Mouse (Mus musculus) lung, embryonic 14.5 days (tissue): ENCODE results near the gene Ankrd39. TPM values are rescaled to one million over a fixed set of nuclear protein-coding genes. Genes with fewer than 3 reads are reported as not detected.

Experiments
- ATAC-seq: fragments of 200-750 bp; cut with Nextera tagmentation; 2 replicates; pipeline ENCODE4 v1.8.0; 2017; ENCODE audit warnings: mild to moderate bottlenecking, moderate TSS enrichment, moderate library complexity; ENCODE audit not compliant: insufficient read depth
- DNase-seq: peaks from one replicate; pipeline ENCODE4 v3.0.0-alpha.2; 2015
- H3K27ac ChIP-seq: fragments of 300-500 bp; sonication (generic); 2 replicates; pipeline ENCODE4 v1.5.1; 2014; ENCODE audit warnings: low read depth, mild to moderate bottlenecking, moderate library complexity
- H3K27me3 ChIP-seq: fragments of 300-500 bp; sonication (generic); 2 replicates; pipeline ENCODE4 v1.6.1; 2014; ENCODE audit warnings: low read length, control low read depth; ENCODE audit not compliant: insufficient read depth
- H3K36me3 ChIP-seq: fragments of 300-500 bp; sonication (generic); 2 replicates; pipeline ENCODE4 v1.6.1; 2014; ENCODE audit warnings: control low read depth; ENCODE audit not compliant: insufficient read depth
- H3K4me1 ChIP-seq: fragments of 300-500 bp; sonication (generic); 2 replicates; pipeline ENCODE4 v1.6.1; 2014; ENCODE audit warnings: antibody characterized with exemption, control low read depth; ENCODE audit not compliant: insufficient read depth
- H3K4me2 ChIP-seq: fragments of 300-500 bp; sonication (generic); 2 replicates; pipeline ENCODE4 v1.6.1; 2014; ENCODE audit warnings: mild to moderate bottlenecking
- H3K4me3 ChIP-seq: fragments of 300-500 bp; sonication (generic); 2 replicates; pipeline ENCODE4 v1.5.1; 2014; ENCODE audit warnings: low read depth, low read length
- H3K9ac ChIP-seq: fragments of 300-500 bp; sonication (generic); 2 replicates; pipeline ENCODE4 v1.6.1; 2014
- H3K9me3 ChIP-seq: fragments of 300-500 bp; sonication (generic); 2 replicates; pipeline ENCODE4 v1.6.1; 2016; ENCODE audit warnings: low read depth, low read length, control low read depth
- CTCF ChIP-seq: IDR thresholded peaks from 2 replicates; pipeline ENCODE4 v1.5.1; 2016; ENCODE audit warnings: antibody characterized with exemption, low read depth
- WGBS: fragments of 180-500 bp; shearing (Covaris S2); extraction: QIAGEN DNeasy Blood & Tissue Kit; methylation state at CpG from one replicate; pipeline ENCODE4 v1.1.7; 2014; 5-methylcytosine and 5-hydroxymethylcytosine counted together
- polyA plus RNA-seq: library from polyadenylated mRNA; unstranded; fragments of >200 nt; fragmentation: Nextera tagmentation; extraction: Ambion mirVana; gene quantifications from 2 replicates; pipeline ENCODE4 v1.2.1, GENCODE M21; 2014

Gene Ankrd39
- 18.9 and 19.9 TPM in 2 replicates for polyA plus RNA-seq

DNA sequence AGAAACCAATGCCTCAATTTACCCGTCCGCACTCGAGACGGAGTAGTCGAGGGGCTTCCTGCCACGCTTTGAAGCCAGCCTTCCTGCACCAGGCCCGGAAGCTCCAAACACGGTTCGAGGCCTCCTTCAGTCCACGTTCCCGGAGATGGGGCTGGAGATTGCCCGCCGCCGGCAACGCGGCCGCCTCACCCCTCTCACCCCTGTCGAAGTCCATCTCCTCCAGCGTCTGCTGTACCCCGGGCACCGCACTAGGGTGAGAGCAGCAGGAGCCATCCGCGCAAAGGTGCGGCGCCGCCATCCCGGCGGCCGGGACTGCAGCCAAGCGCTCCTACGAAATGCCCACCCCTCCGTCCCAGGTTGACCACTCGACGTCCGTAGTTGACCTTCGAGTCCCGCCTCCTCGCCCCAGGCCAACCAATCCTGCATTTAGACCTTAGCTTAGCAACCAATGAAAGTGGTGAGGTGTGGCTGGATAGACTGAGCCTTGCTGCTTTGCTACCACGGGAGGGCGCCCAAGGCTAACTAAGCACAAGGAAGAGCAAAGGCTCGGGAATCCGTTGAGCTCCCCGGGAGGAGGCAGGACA, at the start of gene Ankrd39:
Gene Ankrd39, minus strand, starts transcription at position 558 of the 584 bp plus-strand sequence.
- Histone ChIP-seq H3K4me3 (peak within 1 kb of the TSS; percentile 68), H3K4me2 (peak within 1 kb of the TSS; percentile 77), H3K36me3 (peaks cover 50% of the 10 kb centered on the region), H3K9ac (peak within 1 kb of the TSS; percentile 71), H3K27me3 (no peaks in the 10 kb centered on the region), H3K4me1 (0 out of 2 replicates have a peak, but pooled peaks cover 8% of the 10 kb centered on the region), H3K9me3 (no peaks in the 10 kb centered on the region), H3K27ac (peak within 1 kb of the TSS; percentile 72)
- WGBS: under 1% methylated on average over 43 of the region's 43 CpGs
- DNase-seq (peak; percentile 99), ATAC-seq (peak; percentile 96)
- peak; percentile 99 for TF ChIP-seq CTCF

DNA sequence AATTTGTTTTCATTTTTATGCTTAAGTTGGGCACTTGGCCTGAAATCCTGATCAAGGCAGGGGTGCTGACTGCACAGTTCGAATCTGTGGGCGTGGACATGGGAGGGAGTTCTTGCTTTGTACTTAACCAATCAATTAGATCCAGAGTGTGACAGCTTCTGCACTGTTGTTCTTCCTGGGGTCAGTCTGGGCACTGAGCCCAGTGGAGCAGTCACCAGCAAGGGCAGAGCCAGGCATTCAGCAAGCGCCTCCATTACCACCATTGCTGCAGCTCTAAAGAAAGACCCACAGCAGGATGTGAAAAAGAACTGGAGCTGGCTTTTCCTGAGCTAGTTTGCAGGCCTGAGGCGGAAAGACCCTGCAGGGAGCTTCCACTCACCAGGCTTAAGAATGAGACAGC, 48.9 kb upstream of the Ankrd39 start:
- Histone ChIP-seq H3K9me3 (no peaks in the 10 kb centered on the region), H3K4me1 (peaks cover 14% of the 10 kb centered on the region), H3K9ac (no peak overlapping the region), H3K27ac (peak overlapping the region; percentile 82), H3K36me3 (no peaks in the 10 kb centered on the region), H3K27me3 (no peaks in the 10 kb centered on the region), H3K4me3 (no peak overlapping the region), H3K4me2 (peak overlapping the region; percentile 31; the same call in 1 of the 2 replicates)
- 27% methylated on average over 4 of the region's 4 CpGs for WGBS
- no peak for TF ChIP-seq CTCF
- DNase-seq (peak; percentile 86), ATAC-seq (peak; percentile 84)

DNA sequence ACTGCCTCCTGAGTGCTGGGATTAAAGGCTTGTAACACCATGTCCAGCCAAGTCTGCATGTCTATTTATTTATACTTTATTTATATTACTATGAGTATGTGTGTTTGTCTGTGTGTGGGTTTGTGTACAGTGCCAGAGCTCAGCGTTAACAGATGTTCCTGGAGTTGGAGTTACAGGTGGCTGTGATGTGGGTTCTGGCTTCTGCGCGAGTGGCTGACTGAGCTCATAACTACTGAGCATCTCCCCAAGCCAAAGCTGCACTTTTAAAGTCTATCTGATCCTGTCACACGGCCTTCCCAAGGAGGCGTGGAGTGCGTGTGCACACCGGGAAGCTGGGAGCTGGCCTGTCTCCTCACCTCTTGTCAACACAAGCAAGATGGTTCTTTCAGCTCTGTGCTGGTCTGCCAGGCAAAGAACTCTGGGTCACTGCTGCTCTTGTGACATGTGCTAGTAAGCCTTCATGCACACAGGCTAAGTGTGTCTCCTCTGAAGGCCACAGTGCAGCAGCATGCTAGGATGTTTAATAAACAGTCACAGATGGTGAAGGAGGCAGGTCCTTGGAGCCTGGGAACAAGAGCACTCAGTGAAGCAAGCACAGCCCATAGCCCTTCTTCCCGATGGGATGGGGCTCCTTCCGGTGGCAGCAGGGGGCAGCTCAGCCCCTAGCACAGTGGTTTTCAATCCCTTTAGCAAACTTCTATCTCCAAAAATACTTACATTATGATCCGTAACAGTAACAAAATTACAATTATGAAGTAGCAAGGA, 48.1 kb upstream of the Ankrd39 start:
- Histone ChIP-seq H3K4me3 (no peak overlapping the region), H3K9me3 (no peaks in the 10 kb centered on the region), H3K27ac (peak overlapping the region; percentile 82), H3K36me3 (no peaks in the 10 kb centered on the region), H3K4me2 (no peak overlapping the region), H3K4me1 (peaks cover 14% of the 10 kb centered on the region), H3K9ac (no peak overlapping the region), H3K27me3 (no peaks in the 10 kb centered on the region)
- 0 out of 2 replicates have a peak, but pooled peaks have one; percentile 12 for TF ChIP-seq CTCF
- DNase-seq: peak; percentile 64
- ATAC-seq: peak; percentile 67; the same call in 1 of the 2 replicates
- 33% methylated on average over 10 of the region's 10 CpGs for WGBS

DNA sequence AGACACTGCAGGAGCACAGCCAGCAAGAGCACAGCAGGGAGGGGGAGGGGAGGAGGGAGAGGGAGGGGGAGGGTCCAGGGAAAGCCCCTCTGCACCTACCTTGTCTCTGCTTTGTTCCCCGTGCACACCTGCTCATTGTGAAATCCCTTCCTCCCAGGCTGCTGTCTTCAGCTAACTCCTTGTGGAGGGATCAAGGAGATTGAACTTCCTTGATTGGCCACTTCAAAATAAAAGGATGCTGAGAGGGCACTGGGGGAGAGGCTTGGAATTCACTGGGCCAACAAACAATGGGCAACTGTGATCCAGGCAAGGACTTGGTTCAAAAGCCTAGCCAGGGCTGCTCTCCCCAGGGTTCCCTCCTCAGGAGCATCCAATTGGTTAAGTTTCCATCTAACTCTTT, 45.9 kb upstream of the Ankrd39 start:
- no peak for ATAC-seq
- no peaks in the 10 kb centered on the region for H3K27me3 ChIP-seq
- no peak overlapping the region for H3K4me3 ChIP-seq
- no peaks in the 10 kb centered on the region for H3K9me3 ChIP-seq
- WGBS: 38% methylated on average over 1 of the region's 1 CpGs
- no peak overlapping the region for H3K4me2 ChIP-seq
- no peak overlapping the region for H3K9ac ChIP-seq
- DNase-seq: no peak
- no peaks in the 10 kb centered on the region for H3K36me3 ChIP-seq
- TF ChIP-seq CTCF: no peak
- peaks cover 36% of the 10 kb centered on the region for H3K4me1 ChIP-seq
- H3K27ac ChIP-seq: peak overlapping the region; percentile 75

DNA sequence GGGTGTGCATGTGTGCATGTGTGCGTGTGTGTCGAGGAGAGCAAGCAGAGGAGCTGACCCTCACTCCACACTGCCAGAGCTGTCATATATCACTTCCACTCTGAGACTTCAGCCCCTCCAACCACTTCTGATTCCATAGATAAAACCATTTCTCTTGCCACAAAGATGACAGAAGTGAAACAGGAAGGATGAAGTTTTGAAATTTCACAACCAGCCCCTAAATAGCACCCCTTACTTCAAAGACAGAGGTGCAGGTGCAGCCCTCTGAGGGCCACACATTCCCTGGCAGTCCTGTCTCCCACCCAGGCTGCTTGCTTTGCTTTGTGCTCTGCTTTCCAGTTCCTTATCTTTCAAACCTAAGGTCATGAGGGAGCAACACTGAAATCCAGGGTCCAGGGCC, 44.2 kb upstream of the Ankrd39 start:
- no peaks in the 10 kb centered on the region for H3K9me3 ChIP-seq
- no peak for ATAC-seq
- TF ChIP-seq CTCF: no peak
- H3K4me2 ChIP-seq: no peak overlapping the region
- H3K4me3 ChIP-seq: no peak overlapping the region
- WGBS: 53% methylated on average over 2 of the region's 2 CpGs
- H3K36me3 ChIP-seq: no peaks in the 10 kb centered on the region
- H3K27ac ChIP-seq: no peak overlapping the region
- H3K9ac ChIP-seq: no peak overlapping the region
- no peak for DNase-seq
- H3K4me1 ChIP-seq: peaks cover 36% of the 10 kb centered on the region
- no peaks in the 10 kb centered on the region for H3K27me3 ChIP-seq

DNA sequence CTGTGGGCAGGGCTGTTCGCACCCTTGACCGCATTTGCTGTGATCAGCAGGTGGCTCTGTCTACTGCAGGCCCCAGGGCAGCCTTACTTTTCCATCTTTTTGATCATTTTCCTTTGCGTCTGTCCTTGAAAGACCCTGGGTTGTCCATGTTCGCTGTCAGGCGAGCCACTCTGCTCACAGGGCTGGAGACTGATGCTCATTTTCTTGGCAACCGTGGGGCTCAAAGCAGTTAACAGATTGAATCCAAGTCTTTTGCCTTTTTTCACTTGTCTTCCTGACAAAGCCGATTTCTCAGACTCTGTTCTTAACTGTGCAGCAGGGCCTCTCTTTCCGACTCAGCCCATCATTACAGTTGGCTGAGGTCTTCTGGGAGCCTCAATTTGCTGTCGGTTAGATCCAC, 43.4 kb upstream of the Ankrd39 start:
- no peak for DNase-seq
- 58% methylated on average over 9 of the region's 9 CpGs for WGBS
- H3K9me3 ChIP-seq: no peaks in the 10 kb centered on the region
- no peak for ATAC-seq
- no peak for TF ChIP-seq CTCF
- peak overlapping the region; percentile 46; the same call in 1 of the 2 replicates for H3K27ac ChIP-seq
- no peaks in the 10 kb centered on the region for H3K36me3 ChIP-seq
- H3K4me1 ChIP-seq: peaks cover 29% of the 10 kb centered on the region
- no peak overlapping the region for H3K4me2 ChIP-seq
- H3K9ac ChIP-seq: no peak overlapping the region
- H3K27me3 ChIP-seq: no peaks in the 10 kb centered on the region
- H3K4me3 ChIP-seq: no peak overlapping the region

DNA sequence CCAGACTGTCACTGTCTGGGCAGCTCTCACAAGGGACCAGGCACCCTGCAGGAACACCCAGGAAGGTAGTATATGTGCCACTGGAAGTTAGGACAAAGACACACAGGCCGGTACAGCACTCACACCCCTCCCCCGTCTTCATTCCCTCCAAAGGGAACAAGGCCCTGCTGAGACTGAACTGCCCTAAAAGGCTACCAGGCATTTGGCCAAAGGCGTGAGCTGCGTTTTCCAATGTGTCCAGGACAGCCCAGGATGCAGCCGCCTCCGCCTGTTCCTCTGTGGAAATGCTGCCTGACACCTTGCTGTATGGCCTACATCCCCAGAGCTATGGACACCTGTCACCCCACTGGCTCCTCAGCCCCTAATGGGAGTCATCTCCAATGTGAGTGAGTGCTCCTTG, 42.2 kb upstream of the Ankrd39 start:
- ATAC-seq (peak; percentile 50), DNase-seq (peak; percentile 83)
- Histone ChIP-seq H3K9me3 (no peaks in the 10 kb centered on the region), H3K4me1 (peaks cover 24% of the 10 kb centered on the region), H3K27ac (peak overlapping the region; percentile 78), H3K27me3 (no peaks in the 10 kb centered on the region), H3K4me2 (peak overlapping the region; percentile 24; the same call in 1 of the 2 replicates), H3K36me3 (no peaks in the 10 kb centered on the region), H3K9ac (peak overlapping the region; percentile 36), H3K4me3 (no peak overlapping the region)
- TF ChIP-seq CTCF: no peak
- 39% methylated on average over 6 of the region's 6 CpGs for WGBS
